Mouse (Mus musculus): ENCODE measurements around the gene Mfn2. TPM values are rescaled to one million over a fixed set of nuclear protein-coding genes. Genes with fewer than 3 reads are reported as not detected.
A peak's percentile ranks its signal among the peaks of the same experiment; 100 is the strongest.

The Mfn2 gene
- total and polyA plus RNA-seq, 3 experiments: 10.0 to 36.8 (median 17.5) TPM

DNA sequence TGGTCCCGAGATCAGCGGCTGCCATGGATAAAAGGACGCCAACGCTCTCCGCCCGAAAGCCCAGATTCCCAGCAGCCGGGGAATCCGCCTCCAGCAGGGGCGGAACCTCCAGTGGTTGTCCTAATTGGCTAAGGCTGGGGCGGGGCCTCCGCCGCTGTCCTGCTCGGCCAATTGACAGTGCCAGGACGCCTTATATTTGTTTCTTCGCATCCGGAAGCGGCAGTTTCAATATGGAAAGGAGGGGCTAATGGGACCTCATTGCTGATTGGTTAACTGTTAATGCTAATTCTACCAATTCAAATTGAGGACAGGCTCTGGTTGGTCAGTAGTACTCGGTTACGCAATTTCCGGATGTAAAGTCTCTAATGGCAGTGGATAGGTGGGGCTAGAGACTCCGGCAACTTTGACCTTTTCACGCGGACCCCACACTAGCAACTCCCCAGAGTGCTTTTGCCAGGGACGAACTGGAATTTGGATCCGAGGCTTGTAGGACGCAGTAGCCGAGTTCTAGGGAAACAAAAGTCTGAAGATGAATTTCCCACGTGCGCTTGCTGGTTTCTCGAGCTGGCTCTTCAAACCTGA, 36.0 kb downstream of the Mfn2 start, which contains the start of the genes Miip and Fv1:
TSS of gene Miip (minus strand) at position 367 of the 582 bp plus-strand sequence.
TSS of gene Fv1 (plus strand) at position 530 of the 582 bp plus-strand sequence.
- dilution Hi-C loops (cut with MboI; ENCODE audit: extremely low pct_ligation_motif_present, extremely low pct_unique_long_range_greater_than_20kb, low sequenced_read_pairs): no loop called here
- Histone ChIP-seq H3K4me1 (ENCODE audit: control insufficient read depth in 1 of 2, insufficient read depth in 2 of 2) (peaks cover 0 to 28% of the 10 kb centered on the region in 2 experiments; a peak in 2 of 4 replicates), H3K27me3 (replicated peaks) (no peaks in the 10 kb centered on the region), H3K9me3 (replicated peaks; ENCODE audit: low read length) (no peaks in the 10 kb centered on the region), H3K27ac (ENCODE audit: insufficient read depth, low read depth) (peak within 1 kb of the TSS; percentile 63), H3K36me3 (replicated peaks in 1 of 2; ENCODE audit: control insufficient read depth in 1 of 2, insufficient read depth in 1 of 2, low read length in 1 of 2) (peaks cover 31 to 50% of the 10 kb centered on the region in 2 experiments), H3K79me2 (replicated peaks; ENCODE audit: control insufficient read depth, extremely low read depth, insufficient read depth, poor library complexity, severe bottlenecking) (peaks cover 25% of the 10 kb centered on the region), H3K4me2 (ENCODE audit: insufficient read depth, low read depth, poor library complexity, severe bottlenecking) (peak within 1 kb of the TSS; percentile 96), H3K9ac (ENCODE audit: insufficient read depth, low read depth) (peak within 1 kb of the TSS; percentile 90), H3K4me3 (replicated peaks in 1 of 3; ENCODE audit: low read depth in 2 of 3, low read length in 2 of 3, poor library complexity in 1 of 3) (peak within 1 kb of the TSS; percentile 85 to 97 (median 96))
- DNase-seq (ENCODE audit: extremely low read depth): peak; percentile 99
- in situ Hi-C loops (cut with MboI; ENCODE audit: low pct_ligation_motif_present, low pct_unique_long_range_greater_than_20kb, low sequenced_read_pairs): no loop called here
- TF ChIP-seq ELF1 (IDR thresholded peaks at IDR 0.05; ENCODE audit: low read depth, low read length): peak; percentile 96
- no peak for TF ChIP-seq BHLHE40 (IDR thresholded peaks at IDR 0.05; ENCODE audit: low read depth, low read length)
- 0 out of 2 replicates have a peak, but pooled peaks have one; percentile 47 for TF ChIP-seq KAT2A (IDR thresholded peaks at IDR 0.05; ENCODE audit: insufficient replicate concordance, low read length)
- peak; percentile 30; the same call in 1 of the 2 replicates for TF ChIP-seq ETS1 (conservative IDR thresholded peaks at IDR 0.05; ENCODE audit: low read depth, low read length)
- 0 out of 2 replicates have a peak, but pooled peaks have one; percentile 29 for TF ChIP-seq MAZ (IDR thresholded peaks at IDR 0.05; ENCODE audit: low read depth, low read length)
- TF ChIP-seq POLR2AphosphoS2 (IDR thresholded peaks at IDR 0.05; ENCODE audit: low read depth, low read length): no peak
- no peak for TF ChIP-seq RAD21 (IDR thresholded peaks at IDR 0.05; ENCODE audit: low read depth, low read length)
- no peak for TF ChIP-seq RCOR1 (conservative IDR thresholded peaks at IDR 0.05; ENCODE audit: low read depth, low read length)
- TF ChIP-seq HCFC1 (IDR thresholded peaks at IDR 0.05; ENCODE audit: low read depth, low read length): peak; percentile 74
- peak; percentile 92 for TF ChIP-seq MYC (IDR thresholded peaks at IDR 0.05; ENCODE audit: low read depth, low read length)
- peak; percentile 90; the same call in 1 of the 2 replicates for TF ChIP-seq SIN3A (IDR thresholded peaks at IDR 0.05; ENCODE audit: low read length)
- TF ChIP-seq MAX (IDR thresholded peaks at IDR 0.05; ENCODE audit: low read length): peak; percentile 74
- 0 out of 2 replicates have a peak, but pooled peaks have one; percentile 67 for TF ChIP-seq ZMIZ1 (IDR thresholded peaks at IDR 0.05; ENCODE audit: low read depth, low read length)
- peak; percentile 67 for TF ChIP-seq NELFE (IDR thresholded peaks at IDR 0.05; ENCODE audit: low read depth, low read length)
- peak; percentile 91 for TF ChIP-seq TBP (conservative IDR thresholded peaks at IDR 0.05; ENCODE audit: low read depth, low read length)
- TF ChIP-seq EP300 (IDR thresholded peaks at IDR 0.05; ENCODE audit: low read length): no peak
- peak; percentile 52 for TF ChIP-seq TCF12 (IDR thresholded peaks at IDR 0.05; ENCODE audit: low read depth, low read length)
- TF ChIP-seq CTCF (conservative IDR thresholded peaks at IDR 0.05 in 1 of 2, IDR thresholded peaks at IDR 0.05 in 1 of 2; ENCODE audit: low read depth in 2 of 2, low read length in 2 of 2): no peak
- peak; percentile 74 for TF ChIP-seq POLR2A (IDR thresholded peaks at IDR 0.05; ENCODE audit: low read depth, low read length)
- peak; percentile 93 for TF ChIP-seq MXI1 (IDR thresholded peaks at IDR 0.05; ENCODE audit: low read depth, low read length)
- no peak for TF ChIP-seq USF1 (IDR thresholded peaks at IDR 0.05; ENCODE audit: low read depth, low read length)
- TF ChIP-seq E2F4 (IDR thresholded peaks at IDR 0.05; ENCODE audit: insufficient replicate concordance, low read depth, low read length): 0 out of 2 replicates have a peak, but pooled peaks have one; percentile 39
- 0 out of 2 replicates have a peak, but pooled peaks have one; percentile 42 for TF ChIP-seq JUND (conservative IDR thresholded peaks at IDR 0.05; ENCODE audit: low read depth, low read length)
- TF ChIP-seq ZNF384 (IDR thresholded peaks at IDR 0.05; ENCODE audit: low read depth, low read length): peak; percentile 25; the same call in 1 of the 2 replicates
- no peak for TF ChIP-seq IRF4 (IDR thresholded peaks at IDR 0.05; ENCODE audit: low read depth, low read length)
- peak; percentile 76 for TF ChIP-seq CHD2 (IDR thresholded peaks at IDR 0.05; ENCODE audit: low read length)
- TF ChIP-seq NRF1 (IDR thresholded peaks at IDR 0.05; ENCODE audit: low read depth, low read length): 0 out of 2 replicates have a peak, but pooled peaks have one; percentile 9
- TF ChIP-seq USF2 (conservative IDR thresholded peaks at IDR 0.05; ENCODE audit: low read depth, low read length): no peak
- TF ChIP-seq JUN (IDR thresholded peaks at IDR 0.05; ENCODE audit: insufficient read depth, low read depth, low read length): no peak
- TF ChIP-seq SMC3 (IDR thresholded peaks at IDR 0.05; ENCODE audit: low read depth, low read length): no peak

Measured in CH12.LX (cell line).